Mouse (Mus musculus) heart, postnatal 0 days (tissue): ENCODE data around the gene Sec22b.

Experiments
- CTCF ChIP-seq: IDR thresholded peaks from 2 replicates; pipeline ENCODE4 v1.5.1; 2016; ENCODE audit warnings: antibody characterized with exemption, control low read depth, low read depth
- EP300 ChIP-seq: IDR thresholded peaks from 2 replicates; pipeline ENCODE4 v1.6.1; 2016; ENCODE audit warnings: antibody characterized with exemption, low read depth

DNA sequence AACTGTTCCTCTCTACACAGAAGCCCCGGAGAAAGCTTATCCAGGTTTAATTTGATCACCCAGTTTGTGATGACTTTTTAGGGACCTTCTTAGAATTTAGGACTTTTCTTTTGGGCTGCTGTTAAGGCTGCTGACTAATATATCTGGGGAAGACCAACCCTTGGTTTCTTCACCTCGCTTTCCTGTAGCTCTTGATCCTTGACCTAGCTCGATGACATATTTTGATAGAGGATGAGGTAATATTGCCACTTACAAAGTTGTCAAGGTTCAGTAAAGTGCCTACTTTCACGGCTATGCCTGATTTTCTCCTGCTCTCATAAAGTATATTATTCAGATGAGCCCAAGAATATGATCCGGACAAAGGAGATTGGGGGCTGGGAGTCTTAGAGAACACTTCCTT is 596 bp downstream of the Sec22b start:
- TF ChIP-seq EP300 = no peak
- TF ChIP-seq CTCF = no peak
